Mouse (Mus musculus): ENCODE measurements around the gene Cntn3. TPM values are rescaled to one million over a fixed set of nuclear protein-coding genes. Genes with fewer than 3 reads are reported as not detected.

Gene Cntn3
- polyA plus RNA-seq, 1 experiment from 2014 or later, result 1.3 TPM

- Histone ChIP-seq H3K27ac (replicated peaks) (no peak overlapping the region), H3K9me3 (no peaks in the 10 kb centered on the region), H3K4me1 (no peaks in the 10 kb centered on the region), H3K9ac (replicated peaks) (no peak overlapping the region), H3K4me3 (no peak overlapping the region), H3K27me3 (no peaks in the 10 kb centered on the region), H3K36me3 (no peaks in the 10 kb centered on the region), H3K4me2 (replicated peaks) (no peak overlapping the region)
- ATAC-seq (ENCODE audit: low FRiP score, low read depth), result no peak
- 91% methylated on average over 3 of the region's 3 CpGs for WGBS
Observed at GRCm38 (mm10) chr6:102161186-102161585, 411.7 kb downstream of the Cntn3 start.

- 90% methylated on average over 4 of the region's 4 CpGs for WGBS
Observed at GRCm38 (mm10) chr6:102121676-102122075, 451.2 kb downstream of the Cntn3 start.

GRCm38 (mm10) chr6:102120003-102120402 is 452.9 kb downstream of the Cntn3 start:
- Histone ChIP-seq H3K9me3 (no peaks in the 10 kb centered on the region), H3K4me2 (replicated peaks) (no peak overlapping the region), H3K9ac (replicated peaks) (no peak overlapping the region), H3K4me3 (no peak overlapping the region), H3K36me3 (no peaks in the 10 kb centered on the region), H3K4me1 (no peaks in the 10 kb centered on the region), H3K27me3 (no peaks in the 10 kb centered on the region), H3K27ac (replicated peaks) (no peak overlapping the region)
- ATAC-seq (ENCODE audit: low FRiP score, low read depth), result no peak
- WGBS, result 85% methylated on average over 2 of the region's 2 CpGs

More at GRCm38 (mm10) chr6:102121676-102122075, 451.2 kb downstream of the Cntn3 start:
- ATAC-seq (ENCODE audit: low FRiP score, low read depth), result no peak
- no peak overlapping the region for H3K4me3 ChIP-seq
- no peak overlapping the region for H3K27ac ChIP-seq (replicated peaks)
- H3K9ac ChIP-seq (replicated peaks), result no peak overlapping the region
- H3K27me3 ChIP-seq, result no peaks in the 10 kb centered on the region
- H3K4me2 ChIP-seq (replicated peaks), result no peak overlapping the region
- no peaks in the 10 kb centered on the region for H3K9me3 ChIP-seq
- no peaks in the 10 kb centered on the region for H3K36me3 ChIP-seq
- H3K4me1 ChIP-seq, result no peaks in the 10 kb centered on the region

- 71% methylated on average over 2 of the region's 2 CpGs for WGBS
- H3K27ac ChIP-seq (replicated peaks), result no peak overlapping the region
- no peaks in the 10 kb centered on the region for H3K27me3 ChIP-seq
- H3K9ac ChIP-seq (replicated peaks), result no peak overlapping the region
- H3K9me3 ChIP-seq, result no peaks in the 10 kb centered on the region
- ATAC-seq (ENCODE audit: low FRiP score, low read depth), result no peak
- H3K4me2 ChIP-seq (replicated peaks), result no peak overlapping the region
- H3K36me3 ChIP-seq, result no peaks in the 10 kb centered on the region
- H3K4me3 ChIP-seq, result no peak overlapping the region
- H3K4me1 ChIP-seq, result no peaks in the 10 kb centered on the region
Observed at GRCm38 (mm10) chr6:102113629-102114028, 459.3 kb downstream of the Cntn3 start.
